Mouse (Mus musculus): ENCODE data around the gene Plekha1. TPM values are rescaled to one million over a fixed set of nuclear protein-coding genes. Genes with fewer than 3 reads are reported as not detected.

Gene Plekha1
- total RNA-seq, 1 experiment, result 52.4 TPM

DNA sequence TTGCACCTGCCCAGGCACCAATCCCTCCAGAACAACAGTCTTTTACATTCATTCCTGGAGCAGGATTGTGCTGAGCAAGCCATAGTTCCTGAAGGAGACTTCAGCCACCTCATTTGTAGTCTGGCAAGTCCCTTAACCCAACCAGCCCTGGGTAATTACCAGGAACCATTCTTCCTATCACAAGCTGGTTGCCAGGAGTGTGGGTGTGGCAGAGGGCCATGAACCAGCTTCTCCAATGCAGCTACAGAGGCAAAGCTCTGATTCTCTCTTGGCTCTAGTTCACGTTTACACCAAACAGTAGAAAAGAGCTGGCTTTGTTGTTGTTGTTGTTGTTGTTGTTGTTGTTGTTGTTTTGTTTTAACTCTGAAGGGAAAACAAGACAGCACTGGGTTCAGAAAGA, 3.1 kb upstream of the Plekha1 start:
- in situ Hi-C loops (cut with MboI; ENCODE audit: low sequenced_read_pairs in 2 of 2, unreplicated experiment in 2 of 2), result no loop called here
- Histone ChIP-seq H3K4me3 (ENCODE audit: insufficient read depth in 1 of 2, low read depth in 1 of 2, low read length in 2 of 2, poor library complexity in 1 of 2, severe bottlenecking in 1 of 2) (no peak overlapping the region), H3K9ac (ENCODE audit: insufficient read depth, low read depth, low read length, poor library complexity, severe bottlenecking) (no peak overlapping the region), H3K4me1 (ENCODE audit: control insufficient read depth in 2 of 2, insufficient read depth in 2 of 2, low read length in 2 of 2, poor library complexity in 1 of 2) (peaks cover 6 to 19% of the 10 kb centered on the region in 2 experiments), H3K27ac (ENCODE audit: insufficient read depth, low read depth, low read length, poor library complexity, severe bottlenecking) (no peak overlapping the region), H3K9me3 (ENCODE audit: control insufficient read depth, insufficient read depth, low read depth, low read length) (no peaks in the 10 kb centered on the region), H3K36me3 (ENCODE audit: control insufficient read depth, insufficient read depth, low read length, poor library complexity, severe bottlenecking) (no peaks in the 10 kb centered on the region)
- TF ChIP-seq ZC3H11A (IDR thresholded peaks at IDR 0.05; ENCODE audit: borderline replicate concordance, low read depth, low read length) (no peak), ZNF384 (IDR thresholded peaks at IDR 0.05; ENCODE audit: low read depth, low read length) (no peak), HCFC1 (IDR thresholded peaks at IDR 0.05; ENCODE audit: borderline replicate concordance, insufficient read depth, low read length) (no peak), CHD2 (IDR thresholded peaks at IDR 0.05; ENCODE audit: low read depth, low read length) (no peak), MAFK (IDR thresholded peaks at IDR 0.05; ENCODE audit: insufficient read depth, low read depth, low read length) (no peak)
- DNase-seq (ENCODE audit: low read depth, low spot score), result no peak

DNA sequence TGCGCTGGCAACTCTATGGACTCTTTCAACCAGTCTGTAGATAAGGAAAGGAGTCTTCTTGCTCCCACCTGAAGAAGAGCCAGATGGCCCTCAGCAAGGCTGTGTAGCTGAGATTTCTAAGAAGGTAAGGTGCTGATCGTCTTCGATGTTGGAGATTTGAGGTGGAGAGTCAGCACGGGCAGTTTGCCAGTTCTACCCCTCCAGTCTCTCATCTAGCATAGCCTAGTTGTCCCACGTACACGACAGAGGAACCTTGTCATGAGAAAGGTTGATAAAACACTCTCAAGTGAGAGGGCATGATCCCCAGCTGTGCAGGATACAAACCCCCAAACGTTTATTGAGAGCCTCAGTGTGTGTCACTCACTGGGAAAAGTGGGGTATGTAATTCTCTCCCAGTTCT, 845 bp upstream of the Plekha1 start:
- H3K4me3 ChIP-seq (ENCODE audit: insufficient read depth in 1 of 2, low read depth in 1 of 2, low read length in 2 of 2, poor library complexity in 1 of 2, severe bottlenecking in 1 of 2), result no peak overlapping the region
- H3K4me1 ChIP-seq (ENCODE audit: control insufficient read depth in 2 of 2, insufficient read depth in 2 of 2, low read length in 2 of 2, poor library complexity in 1 of 2), result peaks cover under 1 to 14% of the 10 kb centered on the region in 2 experiments
- H3K9me3 ChIP-seq (ENCODE audit: control insufficient read depth, insufficient read depth, low read depth, low read length), result no peaks in the 10 kb centered on the region
- DNase-seq (ENCODE audit: low read depth, low spot score), result no peak
- no peaks in the 10 kb centered on the region for H3K36me3 ChIP-seq (ENCODE audit: control insufficient read depth, insufficient read depth, low read length, poor library complexity, severe bottlenecking)
- H3K9ac ChIP-seq (ENCODE audit: insufficient read depth, low read depth, low read length, poor library complexity, severe bottlenecking), result no peak overlapping the region
- TF ChIP-seq CHD2 (IDR thresholded peaks at IDR 0.05; ENCODE audit: low read depth, low read length) (no peak), ZC3H11A (IDR thresholded peaks at IDR 0.05; ENCODE audit: borderline replicate concordance, low read depth, low read length) (no peak), ZNF384 (IDR thresholded peaks at IDR 0.05; ENCODE audit: low read depth, low read length) (no peak), MAFK (IDR thresholded peaks at IDR 0.05; ENCODE audit: insufficient read depth, low read depth, low read length) (no peak), HCFC1 (IDR thresholded peaks at IDR 0.05; ENCODE audit: borderline replicate concordance, insufficient read depth, low read length) (no peak)
- in situ Hi-C loops (cut with MboI; ENCODE audit: low sequenced_read_pairs in 2 of 2, unreplicated experiment in 2 of 2), result no loop called here
- no peak overlapping the region for H3K27ac ChIP-seq (ENCODE audit: insufficient read depth, low read depth, low read length, poor library complexity, severe bottlenecking)

DNA sequence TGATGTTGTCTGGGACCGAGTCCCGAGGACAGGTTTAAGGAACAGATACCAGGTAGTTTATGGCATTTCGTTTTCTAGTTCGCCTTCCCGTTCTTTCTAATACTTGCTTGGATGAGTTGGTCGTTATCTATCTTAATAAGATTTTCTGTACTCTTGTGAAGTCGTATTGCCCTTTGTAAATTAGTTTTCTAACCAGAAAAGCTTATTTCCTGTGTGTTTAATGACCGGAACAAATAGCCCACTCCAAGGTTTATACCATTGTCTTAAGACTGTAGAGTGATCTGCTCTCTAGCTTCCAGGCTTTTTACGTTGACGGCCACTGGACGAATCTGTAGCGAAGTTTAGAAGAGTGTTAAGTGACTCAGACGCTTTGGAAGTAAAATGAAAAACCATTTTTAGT, 1.1 kb downstream of the Plekha1 start:
- no peak for TF ChIP-seq MAFK (IDR thresholded peaks at IDR 0.05; ENCODE audit: insufficient read depth, low read depth, low read length)
- TF ChIP-seq ZNF384 (IDR thresholded peaks at IDR 0.05; ENCODE audit: low read depth, low read length), result no peak
- no peak for TF ChIP-seq CHD2 (IDR thresholded peaks at IDR 0.05; ENCODE audit: low read depth, low read length)
- no peak for TF ChIP-seq ZC3H11A (IDR thresholded peaks at IDR 0.05; ENCODE audit: borderline replicate concordance, low read depth, low read length)
- TF ChIP-seq HCFC1 (IDR thresholded peaks at IDR 0.05; ENCODE audit: borderline replicate concordance, insufficient read depth, low read length), result no peak
- no peak overlapping the region for H3K27ac ChIP-seq (ENCODE audit: insufficient read depth, low read depth, low read length, poor library complexity, severe bottlenecking)
- H3K4me1 ChIP-seq (ENCODE audit: control insufficient read depth in 2 of 2, insufficient read depth in 2 of 2, low read length in 2 of 2, poor library complexity in 1 of 2), result peaks cover 0 to 2% of the 10 kb centered on the region in 2 experiments; a peak in 3 of 4 replicates
- no peaks in the 10 kb centered on the region for H3K9me3 ChIP-seq (ENCODE audit: control insufficient read depth, insufficient read depth, low read depth, low read length)
- in situ Hi-C loops (cut with MboI; ENCODE audit: low sequenced_read_pairs in 2 of 2, unreplicated experiment in 2 of 2), result no loop called here
- H3K9ac ChIP-seq (ENCODE audit: insufficient read depth, low read depth, low read length, poor library complexity, severe bottlenecking), result peak overlapping the region; percentile 77
- DNase-seq (ENCODE audit: low read depth, low spot score), result no peak
- H3K4me3 ChIP-seq (ENCODE audit: insufficient read depth in 1 of 2, low read depth in 1 of 2, low read length in 2 of 2, poor library complexity in 1 of 2, severe bottlenecking in 1 of 2), result peak overlapping the region; percentile 73 to 88
- no peaks in the 10 kb centered on the region for H3K36me3 ChIP-seq (ENCODE audit: control insufficient read depth, insufficient read depth, low read length, poor library complexity, severe bottlenecking)

DNA sequence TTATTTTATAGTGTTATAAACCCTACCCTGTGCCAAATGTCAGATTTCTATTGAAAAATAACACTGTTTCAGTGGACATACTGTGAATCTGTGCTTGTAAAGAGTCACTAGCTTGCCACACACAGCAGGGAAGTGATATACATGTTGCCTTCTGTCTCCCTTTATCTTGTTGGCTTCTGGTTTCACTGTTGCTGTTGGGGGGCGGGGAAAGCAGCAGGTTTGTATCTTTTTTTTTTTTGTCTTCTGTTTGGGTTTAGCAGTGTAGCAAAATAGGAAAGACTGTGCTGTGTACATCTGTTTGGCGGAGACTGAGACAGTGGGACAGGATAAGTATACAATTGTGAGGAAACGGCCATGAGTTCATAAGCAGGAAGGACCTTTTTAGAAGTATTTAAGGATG, 1.7 kb downstream of the Plekha1 start:
- H3K4me1 ChIP-seq (ENCODE audit: control insufficient read depth in 2 of 2, insufficient read depth in 2 of 2, low read length in 2 of 2, poor library complexity in 1 of 2), result no peaks in the 10 kb centered on the region; a peak in 1 of 4 replicates
- no peak overlapping the region for H3K27ac ChIP-seq (ENCODE audit: insufficient read depth, low read depth, low read length, poor library complexity, severe bottlenecking)
- H3K9me3 ChIP-seq (ENCODE audit: control insufficient read depth, insufficient read depth, low read depth, low read length), result no peaks in the 10 kb centered on the region
- TF ChIP-seq ZNF384 (IDR thresholded peaks at IDR 0.05; ENCODE audit: low read depth, low read length) (no peak), HCFC1 (IDR thresholded peaks at IDR 0.05; ENCODE audit: borderline replicate concordance, insufficient read depth, low read length) (no peak), ZC3H11A (IDR thresholded peaks at IDR 0.05; ENCODE audit: borderline replicate concordance, low read depth, low read length) (no peak), CHD2 (IDR thresholded peaks at IDR 0.05; ENCODE audit: low read depth, low read length) (no peak), MAFK (IDR thresholded peaks at IDR 0.05; ENCODE audit: insufficient read depth, low read depth, low read length) (no peak)
- DNase-seq (ENCODE audit: low read depth, low spot score), result no peak
- in situ Hi-C loops (cut with MboI; ENCODE audit: low sequenced_read_pairs in 2 of 2, unreplicated experiment in 2 of 2), result no loop called here
- H3K4me3 ChIP-seq (ENCODE audit: insufficient read depth in 1 of 2, low read depth in 1 of 2, low read length in 2 of 2, poor library complexity in 1 of 2, severe bottlenecking in 1 of 2), result peak overlapping the region in 1 of 2 experiments; percentile 88; a peak in 1 of 4 replicates
- no peaks in the 10 kb centered on the region for H3K36me3 ChIP-seq (ENCODE audit: control insufficient read depth, insufficient read depth, low read length, poor library complexity, severe bottlenecking)
- H3K9ac ChIP-seq (ENCODE audit: insufficient read depth, low read depth, low read length, poor library complexity, severe bottlenecking), result no peak overlapping the region

DNA sequence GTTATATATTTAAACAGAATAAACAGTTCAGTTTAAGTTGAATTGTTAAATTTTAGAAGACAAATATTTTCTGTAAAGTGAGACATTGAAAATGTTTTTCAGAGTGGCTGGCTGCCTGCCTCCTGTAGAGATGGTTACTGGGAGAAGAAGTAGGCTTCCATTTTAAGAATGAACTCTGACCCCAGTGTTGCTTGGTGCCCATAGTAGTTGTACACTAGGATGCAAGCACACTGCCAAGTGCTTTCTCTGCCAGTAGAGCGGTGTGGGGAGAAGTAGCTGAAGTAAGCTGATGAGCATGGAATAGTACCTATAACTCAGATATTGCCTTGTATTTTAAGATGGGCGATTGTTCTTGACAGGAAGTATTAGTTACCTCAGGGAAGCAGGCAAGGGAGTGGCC, 18.6 kb downstream of the Plekha1 start:
- in situ Hi-C loops (cut with MboI; ENCODE audit: low sequenced_read_pairs in 2 of 2, unreplicated experiment in 2 of 2), result no loop called here
- TF ChIP-seq HCFC1 (IDR thresholded peaks at IDR 0.05; ENCODE audit: borderline replicate concordance, insufficient read depth, low read length), result no peak
- H3K36me3 ChIP-seq (ENCODE audit: control insufficient read depth, insufficient read depth, low read length, poor library complexity, severe bottlenecking), result peaks cover 6% of the 10 kb centered on the region

More for the DNA sequence above, 18.6 kb downstream of the Plekha1 start:
- H3K4me1 ChIP-seq (ENCODE audit: control insufficient read depth in 2 of 2, insufficient read depth in 2 of 2, low read length in 2 of 2, poor library complexity in 1 of 2), result peaks cover 15% of the 10 kb centered on the region in 2 experiments
- H3K9me3 ChIP-seq (ENCODE audit: control insufficient read depth, insufficient read depth, low read depth, low read length), result no peaks in the 10 kb centered on the region
- no peak for DNase-seq (ENCODE audit: low read depth, low spot score)
- H3K4me3 ChIP-seq (ENCODE audit: insufficient read depth in 1 of 2, low read depth in 1 of 2, low read length in 2 of 2, poor library complexity in 1 of 2, severe bottlenecking in 1 of 2), result no peak overlapping the region
- H3K27ac ChIP-seq (ENCODE audit: insufficient read depth, low read depth, low read length, poor library complexity, severe bottlenecking), result no peak overlapping the region
- H3K9ac ChIP-seq (ENCODE audit: insufficient read depth, low read depth, low read length, poor library complexity, severe bottlenecking), result no peak overlapping the region

Data from ES-E14 (cell line).